Mouse (Mus musculus): Measurements from ENCODE around the gene 7420426K07Rik. TPM values are rescaled to one million over a fixed set of nuclear protein-coding genes. Genes with fewer than 3 reads are reported as not detected.

7420426K07Rik gene
- not detected for total RNA-seq (2021)

- no peak for DNase-seq
- intact Hi-C loops (cut with DNase I), result no loop called here
Measured at GRCm38 (mm10) chr9:98902819-98903218, at the start of gene 7420426K07Rik. Gene 7420426K07Rik, plus strand, starts transcription at chr9:98903119.

GRCm38 (mm10) chr9:98856210-98856609 is 46.7 kb upstream of the 7420426K07Rik start, which contains the start of gene Prr23a2:
Gene Prr23a2, plus strand, starts transcription at chr9:98856494.
- intact Hi-C loops (cut with DNase I), result no loop called here
- DNase-seq, result no peak

- peak in 1 of 2 experiments; percentile 2 for DNase-seq
- intact Hi-C loops (cut with DNase I), result loop anchor here (5.0 kb wide), 1 partner anchor 216 kb away; no protein-coding TSS in a partner anchor
Measured at GRCm38 (mm10) chr9:98863463-98863862, 39.5 kb upstream of the 7420426K07Rik start.

- intact Hi-C loops (cut with DNase I), result loop anchor here (5.0 kb wide), 1 partner anchor 217 kb away; no protein-coding TSS in a partner anchor
- no peak for DNase-seq
Measured at GRCm38 (mm10) chr9:98864571-98864970, 38.3 kb upstream of the 7420426K07Rik start, which contains the start of gene Prr23a3. Gene Prr23a3, plus strand, starts transcription at chr9:98864767.

- no peak for DNase-seq
Measured at GRCm38 (mm10) chr9:98901486-98901885, 1.4 kb upstream of the 7420426K07Rik start.

GRCm38 (mm10) chr9:98920629-98921523 is 18.0 kb downstream of the 7420426K07Rik start:
- intact Hi-C loops (cut with DNase I), result no loop called here
- DNase-seq, result no peak

More at GRCm38 (mm10) chr9:98901486-98901885, 1.4 kb upstream of the 7420426K07Rik start:
- intact Hi-C loops (cut with DNase I), result no loop called here

- intact Hi-C loops (cut with DNase I), result no loop called here
- DNase-seq, result no peak
Measured at GRCm38 (mm10) chr9:98923119-98923518, 20.2 kb downstream of the 7420426K07Rik start.

GRCm38 (mm10) chr9:98924183-98924582 is 21.3 kb downstream of the 7420426K07Rik start:
- DNase-seq, result no peak
- intact Hi-C loops (cut with DNase I), result no loop called here

GRCm38 (mm10) chr9:98929496-98929895 is 26.6 kb downstream of the 7420426K07Rik start:
- intact Hi-C loops (cut with DNase I), result no loop called here
- DNase-seq, result no peak

GRCm38 (mm10) chr9:98932931-98933330 is 30.0 kb downstream of the 7420426K07Rik start:
- intact Hi-C loops (cut with DNase I), result no loop called here
- no peak for DNase-seq

- DNase-seq, result no peak
- intact Hi-C loops (cut with DNase I), result no loop called here
Measured at GRCm38 (mm10) chr9:98935190-98935909, 32.4 kb downstream of the 7420426K07Rik start.

GRCm38 (mm10) chr9:98939290-98939689 is 36.4 kb downstream of the 7420426K07Rik start:
- no peak for DNase-seq
- intact Hi-C loops (cut with DNase I), result no loop called here

GRCm38 (mm10) chr9:98952171-98953050 is 49.5 kb downstream of the 7420426K07Rik start:
- intact Hi-C loops (cut with DNase I), result no loop called here
- DNase-seq, result peak in 1 of 2 experiments; percentile 24

- intact Hi-C loops (cut with DNase I), result no loop called here
- no peak for DNase-seq
Measured at GRCm38 (mm10) chr9:98953291-98953690, 50.4 kb downstream of the 7420426K07Rik start.

- intact Hi-C loops (cut with DNase I), result no loop called here
- DNase-seq, result no peak
Measured at GRCm38 (mm10) chr9:98953830-98954229, 50.9 kb downstream of the 7420426K07Rik start.

Other genes with a start within 250 kb of the 7420426K07Rik start
- gene Prr23a1, start 60.6 kb upstream of the 7420426K07Rik start, total RNA-seq (2021), result not detected
- not detected for gene Prr23a2, start 46.6 kb upstream of the 7420426K07Rik start, total RNA-seq (2021)
- not detected for gene Prr23a3, start 38.4 kb upstream of the 7420426K07Rik start, total RNA-seq (2021)
- gene Foxl2, start 52.2 kb downstream of the 7420426K07Rik start, total RNA-seq (2021), result not detected
- 1 to 10 TPM; 8.7 to 8.9 TPM for gene Faim, start 83.3 kb downstream of the 7420426K07Rik start, total RNA-seq (2021)
- not detected for gene Gm1123, start 132.6 kb downstream of the 7420426K07Rik start, total RNA-seq (2021)
- gene Pik3cb, start 237.5 kb downstream of the 7420426K07Rik start, total RNA-seq (2021), result 10 to 100 TPM; 11.3 to 12.1 TPM

All from heart, postnatal 10 days (tissue).